Mouse (Mus musculus) midbrain, embryonic 11.5 days (tissue): ENCODE data around the gene Zfp281. TPM values are rescaled to one million over a fixed set of nuclear protein-coding genes. Genes with fewer than 3 reads are reported as not detected.

Experiments used
- ATAC-seq: fragments of 200-750 bp; cut with Nextera tagmentation; 2 replicates; pipeline ENCODE4 v1.8.0; 2017; ENCODE audit warnings: moderate TSS enrichment, moderate library complexity; ENCODE audit not compliant: low FRiP score
- DNase-seq: peaks from one replicate; pipeline ENCODE4 v3.0.0; 2015; ENCODE audit warnings: low spot score; ENCODE audit errors: missing footprints
- H3K27ac ChIP-seq: fragments of 300-500 bp; sonication (generic); 2 replicates; pipeline ENCODE4 v1.5.1; 2014; ENCODE audit warnings: low read depth, low read length
- H3K27me3 ChIP-seq: fragments of 300-500 bp; sonication (generic); 2 replicates; pipeline ENCODE4 v1.6.1; 2014; ENCODE audit warnings: mild to moderate bottlenecking, low read length, moderate library complexity, mixed read lengths; ENCODE audit not compliant: control insufficient read depth, insufficient read depth
- H3K36me3 ChIP-seq: fragments of 300-500 bp; sonication (generic); 2 replicates; pipeline ENCODE4 v1.6.1; 2014; ENCODE audit warnings: mild to moderate bottlenecking, low read length, moderate library complexity, mixed read lengths; ENCODE audit not compliant: control insufficient read depth, insufficient read depth
- H3K4me1 ChIP-seq: fragments of 300-500 bp; sonication (generic); 2 replicates; pipeline ENCODE4 v1.6.1; 2014; ENCODE audit warnings: low read length; ENCODE audit not compliant: control insufficient read depth, insufficient read depth
- H3K4me2 ChIP-seq: fragments of 300-500 bp; sonication (generic); 2 replicates; pipeline ENCODE4 v1.6.1; 2014; ENCODE audit warnings: mild to moderate bottlenecking, moderate library complexity
- H3K4me3 ChIP-seq: fragments of 300-500 bp; sonication (generic); 2 replicates; pipeline ENCODE4 v1.5.1; 2014; ENCODE audit warnings: low read depth, low read length
- H3K9ac ChIP-seq: fragments of 300-500 bp; sonication (generic); 2 replicates; pipeline ENCODE4 v1.6.1; 2014; ENCODE audit warnings: low read length
- H3K9me3 ChIP-seq: fragments of 300-500 bp; sonication (generic); 2 replicates; pipeline ENCODE4 v1.6.1; 2016; ENCODE audit warnings: low read length; ENCODE audit not compliant: control insufficient read depth
- WGBS: fragments of 180-500 bp; shearing (Covaris S2); extraction: QIAGEN DNeasy Blood & Tissue Kit; methylation state at CpG from one replicate; pipeline ENCODE4 v1.1.7; 2014; 5-methylcytosine and 5-hydroxymethylcytosine counted together
- polyA plus RNA-seq: library from polyadenylated mRNA; unstranded; fragments of >200 nt; fragmentation: Nextera tagmentation; extraction: Ambion mirVana; gene quantifications from 2 replicates; pipeline ENCODE4 v1.2.1, GENCODE M21; 2014

Gene Zfp281
- polyA plus RNA-seq, 1 experiment from 2014 or later, result 42.1 TPM

DNA sequence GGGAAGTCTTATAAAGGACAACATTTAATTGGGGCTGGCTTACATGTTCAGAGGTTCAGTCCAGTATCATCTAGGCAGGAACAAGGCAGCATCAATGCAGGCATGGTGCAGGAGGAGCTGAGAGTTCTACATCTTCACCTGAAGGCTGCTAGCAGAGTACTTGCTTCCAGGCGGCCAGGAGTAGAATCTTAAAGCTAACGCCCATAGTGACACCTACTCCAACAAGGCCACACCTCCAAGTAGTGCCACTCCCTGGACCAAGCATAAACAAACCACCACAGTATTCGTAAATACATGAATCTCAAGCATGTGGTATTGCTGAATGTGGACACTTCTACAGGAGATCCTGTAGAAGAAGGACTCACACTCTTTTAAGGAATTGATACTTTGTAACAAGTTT, 18.0 kb downstream of the Zfp281 start:
- H3K4me3 ChIP-seq, result no peak overlapping the region
- ATAC-seq (no peak), DNase-seq (no peak)
- no peaks in the 10 kb centered on the region for H3K36me3 ChIP-seq
- no peak overlapping the region for H3K4me2 ChIP-seq
- 78% methylated on average over 3 of the region's 3 CpGs for WGBS
- H3K27me3 ChIP-seq, result no peaks in the 10 kb centered on the region
- H3K9me3 ChIP-seq, result no peaks in the 10 kb centered on the region
- H3K9ac ChIP-seq, result no peak overlapping the region
- no peak overlapping the region for H3K27ac ChIP-seq
- H3K4me1 ChIP-seq, result no peaks in the 10 kb centered on the region

DNA sequence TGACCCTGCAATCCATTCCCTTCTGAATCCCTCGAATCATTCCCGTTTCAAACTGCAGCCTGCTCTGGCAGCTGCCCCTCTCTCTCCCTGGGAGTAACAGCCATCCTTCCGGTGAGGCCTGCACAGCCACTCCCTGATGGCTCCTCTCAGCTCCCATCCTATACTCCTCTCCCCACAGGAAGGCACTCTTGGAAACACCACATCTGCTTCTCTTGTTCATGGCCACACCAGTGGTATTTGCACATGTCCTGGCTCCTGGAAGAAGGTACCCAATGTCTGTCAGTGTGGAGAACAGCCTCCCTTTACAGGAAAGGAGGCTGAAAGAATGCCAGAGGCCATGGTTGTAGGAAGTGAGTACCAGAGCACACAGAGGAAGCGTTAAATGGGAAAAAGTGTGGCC, 19.8 kb downstream of the Zfp281 start:
- no peak for ATAC-seq
- Histone ChIP-seq H3K4me1 (no peaks in the 10 kb centered on the region), H3K36me3 (no peaks in the 10 kb centered on the region), H3K9me3 (no peaks in the 10 kb centered on the region), H3K27me3 (no peaks in the 10 kb centered on the region), H3K27ac (no peak overlapping the region), H3K4me3 (no peak overlapping the region), H3K9ac (no peak overlapping the region), H3K4me2 (no peak overlapping the region)
- 58% methylated on average over 4 of the region's 4 CpGs for WGBS
- DNase-seq, result no peak

DNA sequence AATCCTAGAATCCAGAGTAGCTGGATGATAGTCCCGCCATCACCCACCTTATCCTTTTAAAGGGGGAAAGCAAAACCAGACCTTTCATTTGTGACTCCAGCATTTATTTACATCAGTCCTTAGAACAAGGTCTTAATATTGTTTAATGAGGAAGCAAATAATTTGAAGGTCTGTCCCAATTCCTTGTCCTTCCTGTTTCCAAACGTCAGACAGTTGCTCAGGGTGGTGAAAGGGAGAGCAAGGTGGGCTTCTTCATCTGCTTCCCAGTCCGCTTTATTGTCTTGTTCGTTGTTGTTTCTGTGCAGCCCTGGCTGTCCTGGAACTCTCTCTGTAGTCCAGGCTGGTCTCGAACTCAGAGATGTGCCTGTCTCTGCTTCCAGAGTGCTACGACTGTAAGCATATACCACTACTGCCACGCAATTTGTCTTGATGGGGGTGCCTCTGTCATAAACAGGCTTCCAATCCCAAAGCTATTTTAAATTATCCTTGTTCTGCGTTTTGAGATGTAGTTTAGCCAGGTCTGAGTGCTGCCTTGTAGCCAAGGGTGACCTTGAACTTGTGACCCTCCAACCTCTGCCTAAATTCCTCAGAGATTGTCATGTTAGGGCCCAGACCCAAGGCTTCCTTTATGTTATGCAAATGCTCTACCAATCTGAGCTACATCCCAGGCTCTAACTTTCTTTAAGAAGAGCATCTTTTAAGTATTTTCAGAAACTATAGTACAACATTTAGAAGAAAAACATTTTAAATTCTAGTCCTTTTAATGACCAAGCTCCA, 21.3 kb downstream of the Zfp281 start:
- ATAC-seq, result no peak
- Histone ChIP-seq H3K27me3 (no peaks in the 10 kb centered on the region), H3K4me3 (no peak overlapping the region), H3K9me3 (no peaks in the 10 kb centered on the region), H3K4me2 (no peak overlapping the region), H3K4me1 (no peaks in the 10 kb centered on the region), H3K27ac (no peak overlapping the region), H3K36me3 (no peaks in the 10 kb centered on the region), H3K9ac (no peak overlapping the region)
- no peak for DNase-seq
- WGBS, result 91% methylated on average over 8 of the region's 8 CpGs

DNA sequence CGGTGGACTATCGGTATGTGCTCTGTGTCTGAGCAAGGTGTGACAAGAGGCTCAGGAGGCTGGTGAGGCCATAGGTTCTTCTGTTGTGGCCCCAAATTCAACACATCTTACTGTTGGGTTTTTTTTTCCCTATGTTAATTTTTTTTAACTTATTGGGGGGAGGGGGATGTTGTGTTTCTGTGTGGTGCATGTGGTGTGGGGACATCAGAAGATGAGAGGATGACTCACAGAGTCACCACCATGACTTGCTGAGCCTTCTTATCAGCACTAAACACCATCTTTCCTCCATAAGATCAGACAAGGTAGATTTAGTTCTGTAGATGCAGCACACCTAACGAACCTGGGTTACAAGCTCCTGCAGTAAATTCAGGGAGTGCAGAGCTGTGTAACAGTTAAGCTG, 27.4 kb downstream of the Zfp281 start:
- Histone ChIP-seq H3K27ac (no peak overlapping the region), H3K4me3 (no peak overlapping the region), H3K9ac (no peak overlapping the region), H3K4me2 (no peak overlapping the region), H3K27me3 (no peaks in the 10 kb centered on the region), H3K36me3 (no peaks in the 10 kb centered on the region), H3K9me3 (no peaks in the 10 kb centered on the region), H3K4me1 (no peaks in the 10 kb centered on the region)
- no peak for ATAC-seq
- DNase-seq, result no peak
- 85% methylated on average over 3 of the region's 3 CpGs for WGBS

DNA sequence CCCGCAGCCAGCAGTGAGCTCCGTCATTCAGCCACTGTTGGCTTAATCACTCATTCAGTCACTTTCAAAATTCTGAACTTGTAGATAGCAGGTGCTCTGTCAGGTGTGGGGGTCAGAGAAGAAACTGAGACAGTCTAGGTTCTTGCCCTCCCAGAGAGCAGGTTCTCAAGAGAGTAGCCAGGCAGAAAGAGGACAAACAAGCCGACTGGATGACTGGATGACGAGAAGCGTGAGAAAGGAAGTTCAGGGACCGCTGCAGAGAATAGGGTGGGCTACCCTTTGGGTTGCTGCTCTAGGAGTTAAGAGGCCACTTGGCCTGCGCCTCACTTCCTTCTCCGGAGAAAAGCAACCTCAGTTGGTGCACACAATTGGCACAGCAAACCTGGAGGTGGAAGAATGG, 28.8 kb downstream of the Zfp281 start:
- Histone ChIP-seq H3K36me3 (no peaks in the 10 kb centered on the region), H3K9ac (no peak overlapping the region), H3K27me3 (no peaks in the 10 kb centered on the region), H3K4me1 (no peaks in the 10 kb centered on the region), H3K4me3 (no peak overlapping the region), H3K9me3 (no peaks in the 10 kb centered on the region), H3K27ac (no peak overlapping the region), H3K4me2 (no peak overlapping the region)
- ATAC-seq (no peak), DNase-seq (no peak)
- 83% methylated on average over 8 of the region's 8 CpGs for WGBS

DNA sequence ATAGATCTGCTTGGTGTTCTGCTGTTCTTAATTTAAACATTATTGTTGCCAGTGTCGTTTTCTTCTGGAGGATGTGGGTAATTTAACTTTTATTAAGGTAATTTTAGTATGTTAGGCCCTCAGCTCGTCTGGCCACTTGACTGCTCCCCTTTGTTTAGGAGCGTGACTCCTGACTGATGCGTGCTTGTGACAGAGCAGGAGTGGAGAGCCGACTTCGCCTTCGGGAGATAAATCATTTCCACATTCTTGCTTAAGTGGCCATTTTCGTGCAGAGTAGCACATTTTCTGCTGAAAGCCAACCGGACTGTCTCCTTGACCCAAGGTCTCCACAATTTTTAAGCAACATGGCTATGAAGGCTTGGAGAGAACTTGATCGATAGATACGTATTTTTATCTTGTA, 29.7 kb downstream of the Zfp281 start:
- Histone ChIP-seq H3K27ac (no peak overlapping the region), H3K36me3 (no peaks in the 10 kb centered on the region), H3K27me3 (no peaks in the 10 kb centered on the region), H3K4me2 (no peak overlapping the region), H3K4me1 (no peaks in the 10 kb centered on the region), H3K9ac (no peak overlapping the region), H3K9me3 (no peaks in the 10 kb centered on the region), H3K4me3 (no peak overlapping the region)
- ATAC-seq (no peak), DNase-seq (no peak)
- 82% methylated on average over 11 of the region's 11 CpGs for WGBS

DNA sequence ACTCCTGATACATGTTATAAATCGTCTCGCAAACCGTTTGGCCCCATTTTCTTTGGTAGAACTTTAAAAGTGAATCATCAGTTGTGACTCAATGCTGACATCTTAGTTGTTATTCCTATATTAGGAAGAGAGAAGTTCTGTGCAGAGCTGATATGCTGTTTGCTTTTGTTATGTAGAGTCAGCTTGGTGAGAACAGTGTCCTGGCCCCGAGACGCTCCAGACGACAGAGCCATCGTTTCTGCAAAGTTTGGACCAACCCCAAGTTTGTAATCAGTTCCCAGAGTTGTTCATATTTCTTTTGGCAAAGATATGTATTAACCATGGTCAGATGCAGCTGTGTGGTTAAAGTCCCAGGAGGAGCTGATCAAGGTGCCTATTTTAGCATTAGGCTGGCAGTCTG, 31.9 kb downstream of the Zfp281 start:
- H3K27ac ChIP-seq, result no peak overlapping the region
- no peak overlapping the region for H3K4me2 ChIP-seq
- no peak for ATAC-seq
- DNase-seq, result no peak
- peaks cover 2% of the 10 kb centered on the region; the same call in 1 of the 2 replicates for H3K4me1 ChIP-seq
- no peaks in the 10 kb centered on the region for H3K9me3 ChIP-seq
- H3K36me3 ChIP-seq, result no peaks in the 10 kb centered on the region
- H3K9ac ChIP-seq, result no peak overlapping the region
- H3K4me3 ChIP-seq, result no peak overlapping the region
- 94% methylated on average over 7 of the region's 7 CpGs for WGBS
- H3K27me3 ChIP-seq, result no peaks in the 10 kb centered on the region

DNA sequence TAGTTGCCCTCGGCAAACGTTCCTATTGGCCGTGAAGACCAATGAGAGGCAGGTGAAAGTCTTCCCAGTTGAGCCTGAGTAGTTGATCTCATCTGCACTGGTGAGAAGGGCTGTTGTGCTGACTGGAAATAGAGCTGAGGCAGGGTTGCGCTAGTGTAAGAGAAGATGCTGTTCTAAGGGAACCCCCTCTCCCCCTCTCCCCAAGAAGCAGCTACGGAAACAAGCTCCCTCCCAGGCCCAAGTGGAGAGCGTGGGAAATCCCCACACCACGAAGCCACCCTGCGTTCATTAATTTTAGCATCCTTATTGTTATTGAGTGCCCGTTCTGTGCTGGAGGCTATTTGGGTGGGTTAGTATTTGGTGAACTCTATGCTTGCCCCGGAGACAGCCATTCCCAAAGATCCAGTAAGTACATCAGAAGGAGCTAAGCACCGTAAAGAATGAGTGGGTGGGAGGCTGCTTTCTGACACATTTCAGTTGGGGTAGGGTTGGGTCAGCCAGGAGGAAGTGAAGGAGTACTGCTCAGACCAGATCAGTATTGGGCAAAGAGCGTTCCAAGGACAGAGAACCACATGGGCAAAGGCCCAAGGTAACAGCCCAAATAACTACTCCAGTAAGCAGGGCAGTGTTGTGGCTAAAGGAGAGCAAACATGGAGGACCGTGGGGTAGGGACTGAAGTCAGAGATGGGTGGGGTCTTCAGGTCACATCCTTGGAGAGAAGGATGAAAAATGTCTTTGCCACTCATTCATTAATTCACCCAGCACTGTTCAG, 33.9 kb downstream of the Zfp281 start:
- peaks cover 10% of the 10 kb centered on the region; the same call in 1 of the 2 replicates for H3K4me1 ChIP-seq
- H3K27me3 ChIP-seq, result no peaks in the 10 kb centered on the region
- no peak overlapping the region for H3K4me3 ChIP-seq
- H3K36me3 ChIP-seq, result no peaks in the 10 kb centered on the region
- no peak overlapping the region for H3K27ac ChIP-seq
- DNase-seq, result no peak
- WGBS, result 95% methylated on average over 13 of the region's 13 CpGs
- no peak overlapping the region for H3K9ac ChIP-seq
- no peak for ATAC-seq
- no peak overlapping the region for H3K4me2 ChIP-seq
- no peaks in the 10 kb centered on the region for H3K9me3 ChIP-seq

DNA sequence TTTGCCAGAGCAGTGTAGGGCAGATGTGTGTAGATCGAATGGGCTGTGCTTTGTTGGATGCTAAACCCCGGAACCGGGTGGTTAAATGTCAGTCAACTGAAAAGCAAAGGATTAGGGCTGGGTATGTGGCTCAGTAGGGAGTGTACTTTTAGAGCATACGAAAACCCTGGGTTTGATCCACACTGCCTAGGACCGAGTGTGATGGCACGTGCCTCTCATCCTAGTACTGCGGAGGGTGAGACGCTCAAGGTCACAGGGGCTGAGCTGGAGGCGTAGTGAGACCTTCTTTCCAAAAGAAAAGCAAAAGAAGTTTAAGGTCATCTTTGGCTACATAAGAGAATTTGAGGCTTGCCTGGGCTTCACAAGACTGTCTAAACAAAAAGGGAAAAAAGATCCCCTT, 34.6 kb downstream of the Zfp281 start:
- ATAC-seq, result no peak
- WGBS, result 67% methylated on average over 9 of the region's 9 CpGs

More for the DNA sequence above, 34.6 kb downstream of the Zfp281 start:
- H3K36me3 ChIP-seq, result no peaks in the 10 kb centered on the region
- no peak for DNase-seq
- H3K4me1 ChIP-seq, result peaks cover 10% of the 10 kb centered on the region; the same call in 1 of the 2 replicates
- H3K4me3 ChIP-seq, result no peak overlapping the region
- H3K9me3 ChIP-seq, result no peaks in the 10 kb centered on the region
- H3K9ac ChIP-seq, result no peak overlapping the region
- no peak overlapping the region for H3K27ac ChIP-seq
- H3K4me2 ChIP-seq, result no peak overlapping the region
- H3K27me3 ChIP-seq, result no peaks in the 10 kb centered on the region
